Mouse (Mus musculus) left cerebral cortex, adult 8-10 months (tissue): ENCODE measurements around the gene Layn. TPM values are rescaled to one million over a fixed set of nuclear protein-coding genes. Genes with fewer than 3 reads are reported as not detected.

Experiments
- DNase-seq, 2 experiments: peaks; one replicate each; pipeline ENCODE4 v3.0.0; 2022; ENCODE audit warnings: low spot score in 2 of 2
- total RNA-seq, 4 experiments: library from RNA; stranded (reverse); gene quantifications; 2 replicates each; pipeline ENCODE4 v1.2.4; 2022

Gene Layn
- total RNA-seq, result 1 to 10 TPM; 4.2 to 6.4 (median 5.3) TPM

DNA sequence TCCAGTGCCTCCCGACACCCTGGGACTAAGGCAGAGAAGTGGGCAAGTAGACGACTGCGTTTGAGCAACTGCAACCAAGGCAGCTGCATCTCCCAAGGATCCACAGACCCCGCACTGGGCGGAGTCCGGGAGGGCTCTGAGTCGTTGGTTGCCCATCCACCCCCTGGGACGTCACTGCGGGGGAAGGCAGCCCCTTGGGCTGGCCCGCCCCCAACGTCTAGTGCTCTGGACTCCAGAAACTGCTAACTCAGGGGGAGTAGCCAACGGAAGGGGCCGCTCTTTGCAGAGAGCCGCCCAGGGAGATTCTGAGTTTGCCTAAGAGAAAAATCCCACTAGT lies at the start of gene Layn:
Layn (minus strand) TSS at position 116 of the 337 bp plus-strand sequence.
- DNase-seq, result peak in 1 of 2 experiments; percentile 28

GRCm38 (mm10) chr9:51114767-51115166 lies 37.9 kb upstream of the Layn start:
- DNase-seq, result no peak

DNA sequence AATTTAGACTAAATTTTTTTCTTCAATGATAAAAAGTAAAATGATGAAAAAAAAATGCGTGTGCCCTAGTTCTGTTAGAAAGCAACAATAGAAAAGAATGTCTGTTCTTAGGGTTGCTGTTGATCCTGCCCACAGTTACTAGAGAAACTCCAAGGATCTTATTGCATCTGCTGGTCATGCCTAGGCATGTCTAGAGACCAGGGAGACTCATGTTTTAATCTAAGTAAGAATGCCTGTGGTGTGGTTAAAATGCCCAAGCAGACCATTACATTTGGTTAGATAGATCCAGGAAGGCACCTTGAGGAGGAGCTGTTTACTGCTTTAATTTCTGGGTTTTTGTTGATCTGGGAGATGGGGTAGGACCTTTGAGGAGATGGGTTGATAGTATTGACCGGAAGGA lies 28.9 kb upstream of the Layn start:
- DNase-seq, result no peak

- no peak for DNase-seq
Observed at GRCm38 (mm10) chr9:51103808-51104514, 27.1 kb upstream of the Layn start.

DNA sequence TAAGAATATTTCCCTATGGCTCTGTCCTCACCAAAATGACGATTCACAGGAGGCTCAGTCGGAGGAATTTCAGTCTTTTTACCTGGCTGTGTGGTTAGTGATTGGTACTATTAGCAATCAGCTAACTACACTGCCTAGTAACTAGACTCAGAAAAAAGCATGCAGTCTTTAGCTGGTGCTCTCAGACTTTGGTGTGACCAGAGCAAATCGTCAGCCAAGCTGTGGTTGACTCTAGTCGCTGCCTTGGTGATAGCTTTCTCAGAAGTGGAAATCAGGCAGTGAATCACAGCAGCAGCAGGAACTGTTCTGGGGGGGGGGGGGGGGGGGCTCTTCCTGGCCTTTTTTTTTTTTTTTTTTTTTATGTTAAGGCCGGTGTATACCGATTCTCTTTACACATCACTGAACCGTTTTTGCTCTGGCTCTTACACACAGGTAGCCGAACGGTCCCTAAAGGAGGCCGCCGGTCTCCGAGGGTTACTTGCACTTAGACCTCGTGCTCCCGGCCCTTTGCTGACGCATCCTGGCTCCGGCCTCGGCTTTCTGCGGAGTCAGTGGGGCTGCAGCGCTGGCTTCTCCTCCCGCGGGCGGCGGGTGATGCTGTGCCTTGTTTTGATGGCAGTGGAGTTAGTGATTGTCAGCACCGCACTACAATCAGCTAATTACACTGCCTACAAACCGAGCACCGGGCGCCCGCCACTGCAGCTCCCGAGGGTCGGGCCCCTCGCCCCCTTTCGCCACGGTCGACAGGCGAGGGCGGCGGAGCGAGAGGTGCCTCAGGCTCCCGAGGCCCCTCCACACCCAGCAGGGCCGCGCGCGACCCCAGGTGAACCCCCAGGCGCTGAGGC lies 26.3 kb upstream of the Layn start:
- peak; percentile 15 to 21 for DNase-seq

DNA sequence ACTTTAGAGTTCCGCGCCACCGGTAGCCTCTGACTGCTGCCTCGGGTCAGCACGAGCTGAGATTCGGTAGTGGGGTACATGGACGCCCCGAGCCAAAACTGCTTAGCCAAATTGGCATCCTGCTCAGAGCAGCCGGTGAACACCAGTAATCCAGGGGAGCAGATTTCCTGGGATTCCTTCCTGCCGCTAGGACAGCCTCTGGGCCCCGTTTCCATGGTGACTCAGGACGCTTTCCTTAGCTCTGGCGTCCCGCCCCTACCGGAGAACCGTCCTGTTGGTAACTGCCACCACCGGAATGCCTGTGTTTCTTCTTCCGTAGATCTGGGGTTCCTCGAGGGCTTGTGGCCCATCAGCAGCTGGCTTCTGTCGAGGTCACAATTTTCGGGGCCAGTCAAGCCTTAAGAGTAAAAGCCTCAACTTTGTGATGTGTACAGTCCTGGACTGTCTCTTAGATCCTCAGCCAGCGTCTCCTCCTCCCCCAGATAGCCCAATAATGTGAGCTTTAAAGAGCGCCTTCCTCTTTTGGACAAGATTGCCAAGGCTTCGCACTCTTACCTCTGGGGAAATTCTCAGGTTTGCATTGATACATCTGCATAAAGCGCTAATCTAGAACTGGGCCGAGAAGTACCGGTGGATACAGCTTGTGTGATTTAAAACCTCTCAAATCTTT lies 25.0 kb upstream of the Layn start, which contains the start of gene 4833427G06Rik:
4833427G06Rik (minus strand) TSS at position 323 of the 670 bp plus-strand sequence.
- peak in 1 of 2 experiments; percentile 8 for DNase-seq

DNA sequence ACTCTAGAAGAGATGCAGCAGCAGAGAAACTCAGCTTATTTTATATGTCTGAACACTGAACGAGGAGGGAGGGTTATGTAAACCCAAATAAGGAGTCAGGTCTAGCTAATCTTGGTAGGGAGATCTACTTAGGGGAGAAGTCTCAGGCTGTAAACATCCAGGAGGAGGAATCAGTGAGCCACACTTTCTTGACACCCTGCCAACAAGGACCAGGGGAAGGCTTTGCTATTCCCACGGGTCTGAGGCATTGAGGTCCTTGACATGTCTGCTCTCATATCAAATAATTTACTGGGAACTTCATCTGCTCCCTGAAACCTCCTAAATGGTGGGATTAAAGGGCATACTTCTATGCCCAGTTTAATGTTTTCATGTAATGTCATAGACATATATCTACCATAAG lies 19.4 kb upstream of the Layn start:
- DNase-seq, result no peak

- no peak for DNase-seq
Observed at GRCm38 (mm10) chr9:51093697-51094096, 16.8 kb upstream of the Layn start.

DNA sequence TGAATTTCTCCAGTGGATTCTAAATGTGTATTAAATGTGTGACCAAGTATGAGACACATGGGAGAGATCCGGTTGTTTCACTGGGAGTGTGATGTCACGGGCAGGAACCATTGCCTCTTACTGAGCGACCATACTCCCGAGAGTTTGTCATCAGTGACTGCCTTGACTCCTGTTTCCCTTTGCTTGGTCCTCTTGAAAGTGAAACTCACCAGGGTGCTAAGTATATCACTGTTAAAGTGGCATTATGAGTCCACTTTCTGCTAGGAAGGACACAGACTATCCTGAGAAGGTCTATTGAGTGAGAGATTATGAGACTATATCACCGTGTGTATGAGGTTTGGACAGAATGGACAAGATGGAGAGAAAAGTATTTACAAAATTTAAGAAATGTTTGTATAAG lies 4.7 kb upstream of the Layn start:
- no peak for DNase-seq

GRCm38 (mm10) chr9:51076300-51076978 lies 455 bp downstream of the Layn start:
- DNase-seq, result no peak

DNA sequence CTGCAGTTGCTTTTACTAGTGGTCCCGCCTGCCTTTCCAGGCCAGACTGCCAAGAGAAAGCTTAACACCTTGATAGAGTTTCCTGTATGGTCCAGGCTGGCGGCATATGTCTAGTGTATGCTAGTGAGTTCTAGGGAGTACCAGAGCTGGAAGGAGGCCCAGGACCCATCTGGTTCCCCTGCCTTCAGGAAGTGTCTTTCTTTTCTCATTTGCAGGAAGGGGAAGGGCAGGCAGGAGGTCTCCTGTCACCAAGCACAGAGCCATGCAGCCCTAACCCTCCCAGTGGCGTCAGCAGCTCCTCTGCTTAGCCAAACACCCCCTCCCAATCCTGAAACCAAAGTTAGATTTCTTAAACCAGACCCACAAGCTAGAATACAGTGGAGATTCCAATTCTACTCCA lies 1.1 kb downstream of the Layn start:
- DNase-seq, result no peak

DNA sequence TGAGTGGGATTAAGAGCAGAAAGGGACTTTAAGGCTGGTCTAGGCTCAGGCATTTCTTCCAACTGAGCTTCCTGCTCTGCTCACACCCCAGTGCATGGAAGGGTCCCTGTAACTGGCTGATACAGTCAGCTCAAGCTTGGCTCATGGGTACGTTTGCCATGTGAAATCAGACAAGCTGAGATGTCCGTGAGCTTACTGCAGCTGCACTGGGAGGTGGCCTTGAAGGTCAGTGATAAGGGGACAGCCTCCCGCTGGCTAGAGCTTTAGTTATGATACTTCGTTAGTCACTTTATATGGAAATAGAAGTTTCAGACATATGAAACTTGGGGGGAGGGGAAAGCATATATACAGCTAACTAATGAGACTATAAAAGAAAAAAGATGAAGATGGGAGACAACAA lies 6.1 kb downstream of the Layn start:
- no peak for DNase-seq

DNA sequence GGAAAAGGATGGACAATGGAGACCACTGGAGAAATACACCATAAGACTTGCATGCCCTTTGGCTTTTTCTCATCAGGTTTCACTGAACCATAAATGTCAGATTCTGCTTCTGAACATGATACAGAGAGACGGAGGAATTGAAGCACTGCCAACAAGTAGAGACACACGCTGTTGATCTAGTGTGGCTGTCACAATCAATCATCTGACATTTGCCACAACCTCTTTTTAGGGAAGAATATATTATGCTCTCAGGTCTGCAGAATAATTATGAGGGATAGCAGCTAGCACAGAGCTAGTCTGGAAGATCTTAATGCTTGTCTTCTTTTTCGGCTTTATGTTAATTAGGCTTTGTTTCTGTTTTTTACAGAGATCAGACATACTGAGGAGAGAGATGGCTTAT lies 8.7 kb downstream of the Layn start:
- DNase-seq, result no peak

GRCm38 (mm10) chr9:51060601-51061000 lies 16.3 kb downstream of the Layn start, which contains the start of gene Btg4:
Btg4 (plus strand) TSS chr9:51060901.
- no peak for DNase-seq

DNA sequence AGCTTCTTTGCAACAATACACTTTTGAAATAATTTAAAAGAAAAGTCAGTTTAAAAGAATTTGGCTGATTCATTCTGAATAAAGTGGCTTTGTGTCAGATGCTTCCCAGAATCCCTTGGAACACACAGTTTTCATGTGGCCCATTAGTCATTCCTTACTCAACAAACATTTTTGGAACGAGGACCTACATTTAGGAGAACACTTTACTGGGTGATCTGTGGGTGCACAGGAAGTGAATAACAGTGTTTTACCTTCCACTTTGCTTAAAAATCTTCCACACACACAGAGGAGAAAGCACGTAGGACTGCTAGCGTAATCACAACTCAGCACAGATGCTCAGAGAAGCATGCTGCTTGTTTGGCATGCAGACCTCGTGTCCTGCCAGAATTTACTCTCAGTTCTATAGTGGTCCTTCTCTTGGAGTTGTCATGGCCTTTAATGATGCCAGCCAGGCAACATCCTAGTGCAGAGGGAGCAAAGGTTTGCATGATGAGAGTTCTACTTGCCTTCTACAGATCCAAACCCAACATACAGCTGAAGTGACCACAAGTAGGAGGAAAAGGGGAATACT lies 17.9 kb downstream of the Layn start:
- DNase-seq, result peak in 1 of 2 experiments; percentile 39

DNA sequence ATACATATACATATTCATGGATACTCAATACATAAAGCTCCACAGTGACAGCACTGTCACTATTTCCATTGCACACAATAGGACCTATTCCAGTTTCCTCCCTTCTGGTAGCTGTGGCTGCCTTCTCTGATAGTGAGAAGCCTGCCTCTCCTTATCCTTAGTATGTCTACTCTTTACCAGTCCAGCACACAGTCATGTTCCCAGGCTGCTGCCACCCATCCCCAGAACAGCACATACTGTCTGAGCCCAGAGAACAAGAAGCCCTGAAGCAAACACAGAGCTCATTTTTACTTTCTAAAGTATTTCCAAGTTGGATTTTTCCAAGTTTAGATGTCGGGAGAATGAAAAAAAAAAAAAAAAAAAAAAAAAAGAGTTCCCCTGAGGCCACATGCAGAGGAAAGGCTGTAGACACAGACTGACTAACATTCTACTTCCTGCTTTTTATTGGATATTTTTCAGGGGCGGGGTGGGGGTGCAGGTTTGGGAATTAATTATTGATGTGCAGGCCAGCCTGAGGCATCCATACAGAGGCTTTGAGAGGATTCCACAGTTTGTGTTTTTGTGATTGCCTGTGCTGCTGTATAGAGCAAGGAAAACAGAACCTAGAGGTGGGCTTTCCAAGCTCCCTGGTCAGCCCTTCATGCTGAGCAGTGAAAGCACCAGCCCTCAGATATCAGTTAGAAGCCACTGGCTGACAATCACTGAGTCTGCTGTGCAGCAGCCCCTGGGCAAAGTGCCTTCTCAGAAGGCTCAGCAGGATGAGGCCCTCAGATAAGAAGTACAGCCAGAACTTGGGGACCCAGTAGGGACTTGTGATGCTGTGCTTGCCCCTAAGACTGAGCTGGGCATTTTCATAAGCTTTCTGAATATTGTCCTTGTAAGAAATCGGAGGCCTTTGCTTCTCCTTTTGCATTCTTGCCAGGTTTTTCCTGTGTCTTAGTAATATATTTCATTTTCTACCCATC lies 20.3 kb downstream of the Layn start:
- no peak for DNase-seq

- no peak for DNase-seq
Observed at GRCm38 (mm10) chr9:51052180-51052579, 24.7 kb downstream of the Layn start.

GRCm38 (mm10) chr9:51042136-51042535 lies 34.8 kb downstream of the Layn start:
- no peak for DNase-seq

DNA sequence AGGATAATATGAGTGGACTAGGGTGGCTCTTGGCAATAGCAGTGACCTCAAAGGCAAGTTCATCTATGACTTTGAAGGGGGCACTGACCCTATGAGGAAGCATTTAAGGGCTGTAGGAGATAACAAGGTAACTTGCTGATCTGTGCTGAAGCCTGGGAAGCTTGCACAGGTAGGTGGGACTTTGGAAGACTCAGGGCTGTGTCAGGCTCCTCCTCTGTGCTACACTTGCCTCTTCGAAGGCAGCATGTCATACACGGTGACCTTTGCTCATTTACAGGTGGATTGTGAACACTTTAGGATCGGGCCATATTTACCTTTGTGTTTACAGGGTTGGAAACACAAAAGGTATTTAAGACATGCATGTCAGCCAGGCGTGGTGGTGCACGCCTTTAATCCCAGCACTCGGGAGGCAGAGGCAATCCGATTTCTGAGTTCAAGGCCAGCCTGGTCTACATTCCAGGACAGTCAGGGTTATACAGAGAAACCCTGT lies 35.4 kb downstream of the Layn start:
- DNase-seq, result no peak
